Mouse (Mus musculus): ENCODE measurements around the gene Nyap1. TPM values are rescaled to one million over a fixed set of nuclear protein-coding genes. Genes with fewer than 3 reads are reported as not detected.

Gene Nyap1
- polyA plus RNA-seq (2012; ENCODE audit: insufficient read depth, insufficient read length, missing spikeins): not detected in 2 replicates

- peak within 1 kb of the TSS; percentile 75 for H3K4me3 ChIP-seq (ENCODE audit: insufficient read depth, low read depth, low read length)
- no peak within 1 kb of the TSS for H3K27ac ChIP-seq (replicated peaks; ENCODE audit: low read depth, low read length)
- H3K4me1 ChIP-seq (ENCODE audit: control insufficient read depth, insufficient read depth, insufficient read length, low read length): no peaks in the 10 kb centered on the region
Observed at GRCm38 (mm10) chr5:137741023-137741931, at the start of gene Nyap1. TSS of gene Nyap1 (minus strand) at chr5:137741607.

- Histone ChIP-seq H3K4me3 (ENCODE audit: insufficient read depth, low read depth, low read length) (no peak overlapping the region), H3K27ac (replicated peaks; ENCODE audit: low read depth, low read length) (no peak overlapping the region), H3K4me1 (ENCODE audit: control insufficient read depth, insufficient read depth, insufficient read length, low read length) (peaks cover 13% of the 10 kb centered on the region)
Observed at GRCm38 (mm10) chr5:137788946-137789531, 47.6 kb upstream of the Nyap1 start.

GRCm38 (mm10) chr5:137788171-137788570, 46.8 kb upstream of the Nyap1 start:
- Histone ChIP-seq H3K4me1 (ENCODE audit: control insufficient read depth, insufficient read depth, insufficient read length, low read length) (peaks cover 16% of the 10 kb centered on the region), H3K27ac (replicated peaks; ENCODE audit: low read depth, low read length) (no peak overlapping the region), H3K4me3 (ENCODE audit: insufficient read depth, low read depth, low read length) (peak overlapping the region; percentile 34)

GRCm38 (mm10) chr5:137787151-137787928, 45.9 kb upstream of the Nyap1 start, which contains the start of the genes Mepce and Zcwpw1:
TSS of gene Mepce (minus strand) at chr5:137787655.
TSS of gene Zcwpw1 (plus strand) at chr5:137787798.
- Histone ChIP-seq H3K4me1 (ENCODE audit: control insufficient read depth, insufficient read depth, insufficient read length, low read length) (peaks cover 16% of the 10 kb centered on the region), H3K27ac (replicated peaks; ENCODE audit: low read depth, low read length) (peak within 1 kb of the TSS; percentile 88), H3K4me3 (ENCODE audit: insufficient read depth, low read depth, low read length) (peak within 1 kb of the TSS; percentile 99)

- peak overlapping the region; percentile 99 for H3K4me3 ChIP-seq (ENCODE audit: insufficient read depth, low read depth, low read length)
- H3K4me1 ChIP-seq (ENCODE audit: control insufficient read depth, insufficient read depth, insufficient read length, low read length): peaks cover 16% of the 10 kb centered on the region
- H3K27ac ChIP-seq (replicated peaks; ENCODE audit: low read depth, low read length): peak overlapping the region; percentile 94
Observed at GRCm38 (mm10) chr5:137786109-137786942, 44.9 kb upstream of the Nyap1 start.

GRCm38 (mm10) chr5:137785164-137786031, 44.0 kb upstream of the Nyap1 start:
- Histone ChIP-seq H3K27ac (replicated peaks; ENCODE audit: low read depth, low read length) (peak overlapping the region; percentile 94), H3K4me3 (ENCODE audit: insufficient read depth, low read depth, low read length) (peak overlapping the region; percentile 99), H3K4me1 (ENCODE audit: control insufficient read depth, insufficient read depth, insufficient read length, low read length) (peaks cover 16% of the 10 kb centered on the region)

- Histone ChIP-seq H3K4me3 (ENCODE audit: insufficient read depth, low read depth, low read length) (peak overlapping the region; percentile 99; the same call in 1 of the 2 replicates), H3K27ac (replicated peaks; ENCODE audit: low read depth, low read length) (no peak overlapping the region), H3K4me1 (ENCODE audit: control insufficient read depth, insufficient read depth, insufficient read length, low read length) (peaks cover 18% of the 10 kb centered on the region)
Observed at GRCm38 (mm10) chr5:137784546-137784945, 43.1 kb upstream of the Nyap1 start.

GRCm38 (mm10) chr5:137783901-137784540, 42.6 kb upstream of the Nyap1 start:
- H3K4me3 ChIP-seq (ENCODE audit: insufficient read depth, low read depth, low read length): peak overlapping the region; percentile 99; the same call in 1 of the 2 replicates
- no peak overlapping the region for H3K27ac ChIP-seq (replicated peaks; ENCODE audit: low read depth, low read length)
- H3K4me1 ChIP-seq (ENCODE audit: control insufficient read depth, insufficient read depth, insufficient read length, low read length): peaks cover 20% of the 10 kb centered on the region

GRCm38 (mm10) chr5:137782776-137783522, 41.5 kb upstream of the Nyap1 start:
- no peak overlapping the region for H3K27ac ChIP-seq (replicated peaks; ENCODE audit: low read depth, low read length)
- no peak overlapping the region for H3K4me3 ChIP-seq (ENCODE audit: insufficient read depth, low read depth, low read length)
- peaks cover 19% of the 10 kb centered on the region for H3K4me1 ChIP-seq (ENCODE audit: control insufficient read depth, insufficient read depth, insufficient read length, low read length)

GRCm38 (mm10) chr5:137781661-137782060, 40.3 kb upstream of the Nyap1 start:
- Histone ChIP-seq H3K4me3 (ENCODE audit: insufficient read depth, low read depth, low read length) (no peak overlapping the region), H3K4me1 (ENCODE audit: control insufficient read depth, insufficient read depth, insufficient read length, low read length) (peaks cover 17% of the 10 kb centered on the region), H3K27ac (replicated peaks; ENCODE audit: low read depth, low read length) (no peak overlapping the region)

- peaks cover 7% of the 10 kb centered on the region; the same call in 1 of the 2 replicates for H3K4me1 ChIP-seq (ENCODE audit: control insufficient read depth, insufficient read depth, insufficient read length, low read length)
- 0 out of 2 replicates have a peak overlapping the region, but pooled peaks have one; percentile 33 for H3K27ac ChIP-seq (replicated peaks; ENCODE audit: low read depth, low read length)
- peak overlapping the region; percentile 77 for H3K4me3 ChIP-seq (ENCODE audit: insufficient read depth, low read depth, low read length)
Observed at GRCm38 (mm10) chr5:137779053-137779933, 37.9 kb upstream of the Nyap1 start.

GRCm38 (mm10) chr5:137778635-137779034, 37.2 kb upstream of the Nyap1 start, which contains the start of gene Ppp1r35:
TSS of gene Ppp1r35 (plus strand) at chr5:137778849.
- 0 out of 2 replicates have a peak, but pooled peaks cover 5% of the 10 kb centered on the region for H3K4me1 ChIP-seq (ENCODE audit: control insufficient read depth, insufficient read depth, insufficient read length, low read length)
- peak within 1 kb of the TSS; percentile 33; the same call in 1 of the 2 replicates for H3K27ac ChIP-seq (replicated peaks; ENCODE audit: low read depth, low read length)
- H3K4me3 ChIP-seq (ENCODE audit: insufficient read depth, low read depth, low read length): peak within 1 kb of the TSS; percentile 77
